Mouse (Mus musculus): ENCODE data around the gene Lcn6.
"Not testable (repeated sequence)": the region's sequence is repeated elsewhere in the genome, so short reads cannot be mapped to it uniquely, and the experiment has no call there.

Gene Lcn6

GRCm38 (mm10) chr2:25676486-25676885, at the start of gene Lcn6:
TSS of gene Lcn6 (plus strand) at chr2:25676786.
- no peak for DNase-seq (ENCODE audit: low spot score)

DNA sequence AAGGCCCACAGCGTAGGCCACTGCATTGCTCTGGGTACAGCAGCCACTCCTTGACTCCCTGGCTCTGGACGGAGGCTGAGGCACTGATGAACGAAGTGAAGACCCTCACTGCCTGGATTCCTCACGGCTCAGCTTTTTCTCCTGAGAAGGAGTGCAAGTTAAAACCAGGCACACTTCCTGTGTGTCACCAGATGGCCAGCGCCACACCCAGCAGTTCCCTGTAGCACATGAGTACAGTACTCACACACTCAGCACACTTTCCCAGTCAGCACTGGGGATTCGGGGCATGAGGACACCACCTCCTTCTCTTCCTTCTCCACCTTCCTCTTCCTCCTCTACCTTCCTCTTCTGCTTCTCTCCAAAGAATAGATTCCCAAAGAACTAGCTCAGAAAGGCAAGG, 48.8 kb upstream of the Lcn6 start, which contains the start of gene Fcna:
TSS of gene Fcna (minus strand) at position 220 of the 400 bp plus-strand sequence.
- no peak for DNase-seq (ENCODE audit: low spot score)

DNA sequence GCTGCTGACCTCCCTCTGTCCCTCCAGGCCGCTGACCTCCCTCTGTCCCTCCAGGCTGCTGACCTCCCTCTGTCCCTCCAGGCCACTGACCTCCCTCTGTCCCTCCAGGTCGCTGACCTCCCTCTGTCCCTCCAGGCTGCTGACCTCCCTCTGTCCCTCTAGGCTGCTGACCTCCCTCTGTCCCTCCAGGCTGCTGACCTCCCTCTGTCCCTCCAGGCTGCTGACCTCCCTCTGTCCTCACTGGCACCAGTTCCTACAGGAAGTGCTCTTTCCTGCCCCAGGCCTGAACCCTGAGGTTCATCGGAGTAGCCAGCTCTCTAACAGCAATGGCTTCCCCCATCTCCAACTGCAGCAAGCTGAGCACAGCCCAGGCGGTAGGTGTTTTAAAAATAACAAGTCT, 47.8 kb upstream of the Lcn6 start:
- DNase-seq (ENCODE audit: low spot score) = no peak

DNA sequence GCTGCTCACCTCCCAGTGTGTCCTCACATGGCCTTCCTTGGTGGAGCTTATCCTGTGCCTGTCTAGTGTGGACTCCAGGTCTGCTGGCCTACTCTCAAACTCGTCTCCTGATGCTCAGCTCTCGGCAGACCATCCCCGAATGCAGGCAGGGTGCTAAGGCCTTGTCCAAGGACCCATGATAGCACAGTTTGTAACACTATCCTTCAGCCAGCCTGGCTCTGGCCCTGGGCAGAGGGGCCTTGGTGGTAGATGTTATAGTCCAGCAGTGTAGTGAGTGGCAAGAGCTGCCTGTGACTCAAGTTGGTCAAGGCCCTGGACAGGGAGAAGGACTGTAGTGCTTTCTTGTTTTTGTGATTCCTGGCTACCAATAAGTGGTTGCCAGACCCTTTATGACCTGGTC, 43.0 kb upstream of the Lcn6 start:
- no peak for DNase-seq (ENCODE audit: low spot score)

GRCm38 (mm10) chr2:25634046-25634445, 42.5 kb upstream of the Lcn6 start:
- DNase-seq (ENCODE audit: low spot score) = no peak

DNA sequence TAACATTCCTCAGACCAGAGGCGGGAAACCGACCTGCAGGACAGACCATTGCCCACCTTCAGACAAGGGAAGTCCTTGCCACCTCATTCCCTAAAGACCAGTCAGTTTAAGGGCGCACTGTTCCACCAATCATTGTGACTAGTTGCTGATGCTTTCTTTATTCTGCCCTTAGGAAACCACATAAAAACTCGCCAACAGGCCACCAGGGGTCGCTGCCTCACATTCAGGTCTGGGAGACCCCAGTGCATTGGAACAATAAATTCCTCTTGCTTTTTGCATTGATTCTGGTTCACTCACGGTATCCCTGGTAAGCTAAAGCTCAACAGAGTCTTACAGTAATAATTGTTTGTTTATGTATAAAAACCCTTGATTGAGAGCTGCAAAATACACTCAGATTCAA, 36.7 kb upstream of the Lcn6 start:
- DNase-seq (ENCODE audit: low spot score) = no peak

DNA sequence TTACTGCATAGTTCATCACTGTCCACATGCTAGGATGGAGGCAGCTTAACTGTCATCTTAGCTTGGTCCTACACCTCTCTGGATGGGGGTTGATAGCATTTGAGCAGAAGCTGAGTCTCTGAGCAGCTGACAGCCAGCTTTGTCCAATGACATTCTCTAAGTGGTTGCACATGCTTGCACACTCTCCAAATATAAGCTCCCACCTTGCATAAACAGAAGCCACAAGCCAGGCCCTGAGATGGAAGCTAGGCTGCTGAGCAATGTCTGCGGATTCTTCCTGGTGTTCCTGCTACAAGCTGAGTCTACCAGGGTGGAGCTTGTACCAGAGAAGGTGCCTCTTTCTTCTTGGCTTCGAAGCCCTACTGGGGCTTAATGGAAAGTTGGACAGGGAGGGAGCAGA, 23.7 kb upstream of the Lcn6 start, which contains the start of gene Lcn8:
TSS of gene Lcn8 (plus strand) at position 219 of the 400 bp plus-strand sequence.
- DNase-seq (ENCODE audit: low spot score) = no peak

DNA sequence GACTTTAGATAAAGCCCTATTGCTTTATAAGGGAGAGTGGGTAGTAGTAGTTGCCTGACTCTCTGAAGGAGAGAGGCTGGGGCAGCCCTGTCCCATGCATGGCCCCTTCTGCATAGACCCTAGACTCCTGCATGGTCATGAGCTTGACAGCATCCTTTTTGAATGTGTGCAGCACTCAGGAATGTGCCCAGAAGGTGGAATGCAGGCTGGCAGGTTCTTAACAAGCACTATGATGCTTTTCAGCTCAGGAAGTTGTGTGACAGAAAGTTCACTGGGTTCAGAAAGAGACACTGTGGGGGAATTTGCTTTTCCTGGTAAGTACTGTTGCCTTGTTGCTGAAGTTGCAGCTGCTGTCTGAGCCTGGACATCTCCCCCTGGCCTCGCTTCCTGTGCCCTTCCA, 22.1 kb upstream of the Lcn6 start:
- DNase-seq (ENCODE audit: low spot score) = no peak

GRCm38 (mm10) chr2:25656691-25657090, 19.9 kb upstream of the Lcn6 start:
- no peak for DNase-seq (ENCODE audit: low spot score)

GRCm38 (mm10) chr2:25657246-25657645, 19.3 kb upstream of the Lcn6 start:
- no peak for DNase-seq (ENCODE audit: low spot score)

DNA sequence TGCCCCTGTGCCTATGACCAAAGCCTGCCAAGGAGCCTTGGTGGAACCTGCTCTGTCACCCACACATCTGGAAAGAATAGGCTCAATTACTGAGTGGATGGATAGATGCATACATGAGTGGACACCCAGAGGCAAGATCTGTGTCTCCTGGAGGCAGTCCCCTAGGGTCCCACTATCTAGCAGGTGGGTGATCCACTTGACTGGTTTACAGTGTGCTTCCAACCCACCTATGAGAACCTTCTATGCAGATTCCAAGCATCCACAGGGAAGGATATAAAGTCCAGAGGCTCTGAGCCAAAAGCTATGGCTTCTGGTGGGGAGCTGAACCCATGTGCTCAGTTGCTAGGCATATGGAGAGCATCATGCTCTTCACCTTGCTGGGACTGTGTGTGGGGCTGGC, 18.9 kb upstream of the Lcn6 start, which contains the start of gene Lcn5:
TSS of gene Lcn5 (plus strand) at position 301 of the 400 bp plus-strand sequence.
- DNase-seq (ENCODE audit: low spot score) = no peak

GRCm38 (mm10) chr2:25660279-25660678, 16.3 kb upstream of the Lcn6 start:
- no peak for DNase-seq (ENCODE audit: low spot score)

DNA sequence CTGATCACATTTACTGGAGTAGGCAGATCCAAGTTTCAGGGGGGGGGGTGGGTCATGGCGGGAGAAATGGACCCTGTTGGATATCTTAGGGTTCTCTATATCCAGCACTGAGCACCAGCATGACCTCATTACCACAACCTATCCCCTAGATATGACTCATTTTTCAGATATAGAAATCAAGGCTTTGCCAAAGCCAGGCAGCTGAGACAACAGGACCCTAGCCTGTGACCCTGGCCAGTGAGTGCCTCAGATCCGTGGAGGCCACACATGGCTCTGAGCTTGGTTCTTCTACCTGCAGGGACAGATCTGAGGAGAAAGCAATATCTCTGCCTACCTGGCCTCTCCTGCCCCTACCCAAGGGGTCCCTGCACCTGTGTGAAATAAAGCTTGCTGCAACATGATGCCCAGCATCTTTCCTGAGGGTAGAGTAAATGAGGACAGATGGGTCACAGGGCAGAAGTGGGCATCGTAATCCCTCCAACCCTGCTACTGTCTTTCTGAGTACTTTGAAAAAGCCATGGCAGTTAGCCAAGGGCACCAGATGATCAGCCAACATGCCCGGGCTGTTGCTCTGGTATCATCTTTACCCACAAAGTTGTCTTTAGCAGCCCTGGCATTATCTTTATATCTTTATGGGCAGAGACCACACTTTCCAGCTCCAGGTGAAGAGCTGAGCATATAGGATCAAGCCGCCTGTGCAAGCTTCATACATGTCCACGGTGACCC, 15.2 kb upstream of the Lcn6 start:
- DNase-seq (ENCODE audit: low spot score) = no peak

GRCm38 (mm10) chr2:25663511-25663910, 13.1 kb upstream of the Lcn6 start:
- no peak for DNase-seq (ENCODE audit: low spot score)

- no peak for DNase-seq (ENCODE audit: low spot score)
These were observed 12.5 kb upstream of the Lcn6 start for GRCm38 (mm10) chr2:25664125-25664524.

DNA sequence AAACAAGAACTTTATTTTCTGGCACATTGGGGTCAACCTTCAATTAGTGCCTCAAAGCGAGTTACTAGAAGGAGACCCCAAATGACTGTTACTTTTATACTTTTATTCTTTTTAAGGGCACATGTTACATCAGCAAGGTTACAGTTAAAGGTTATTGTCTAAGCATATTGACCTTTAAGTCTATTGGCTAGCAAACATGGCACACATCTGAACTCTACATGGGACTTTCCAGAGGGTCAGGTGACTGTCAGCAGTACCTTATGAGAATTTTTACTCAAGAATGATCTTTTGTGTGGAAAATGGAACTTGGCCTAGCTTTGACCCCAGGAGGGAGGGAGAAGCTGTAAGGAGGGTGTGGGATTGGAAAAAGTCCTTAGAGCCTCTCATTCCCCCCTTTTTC, 10.1 kb upstream of the Lcn6 start:
- no peak for DNase-seq (ENCODE audit: low spot score)

- no peak for DNase-seq (ENCODE audit: low spot score)
These were observed 3.0 kb downstream of the Lcn6 start for GRCm38 (mm10) chr2:25679559-25679958.

DNA sequence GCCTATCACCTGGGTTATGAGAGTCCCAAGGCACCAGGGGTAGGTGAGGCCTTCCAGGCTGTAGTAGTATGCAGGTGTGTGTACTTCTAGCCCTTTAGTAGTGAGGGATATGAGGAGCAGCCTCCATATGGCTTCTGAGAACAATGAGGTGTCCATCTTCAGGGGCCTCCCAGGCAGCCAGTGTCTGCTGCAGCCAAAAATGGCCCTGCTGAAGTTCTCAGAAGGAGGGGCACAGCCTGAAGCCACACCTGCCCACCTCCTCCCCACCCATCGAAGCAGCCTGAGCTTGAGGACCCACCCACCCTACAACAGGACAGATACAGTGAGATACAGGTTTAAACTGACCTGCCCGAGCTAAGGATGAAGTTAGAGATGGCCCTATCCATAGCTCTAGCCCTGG, 5.8 kb downstream of the Lcn6 start, which contains the start of gene Lcn10:
TSS of gene Lcn10 (plus strand) at position 301 of the 400 bp plus-strand sequence.
- DNase-seq (ENCODE audit: low spot score) = no peak

DNA sequence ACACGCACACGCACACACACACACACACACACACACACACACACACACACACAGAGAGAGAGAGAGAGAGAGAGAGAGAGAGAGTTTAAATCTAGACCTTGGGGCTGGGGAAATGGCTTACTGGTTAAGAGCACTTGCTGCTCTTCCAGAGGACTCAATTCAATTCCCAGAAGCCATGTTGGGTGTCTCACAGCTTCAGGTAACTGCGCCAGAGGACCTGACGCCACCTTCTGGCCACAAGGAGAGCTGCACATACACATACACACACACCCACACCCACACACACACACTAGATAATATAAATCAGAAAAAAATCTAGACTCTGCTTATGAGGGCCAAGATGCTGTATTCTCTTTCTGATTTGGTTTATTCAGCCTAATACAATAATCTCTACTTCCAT, 10.4 kb downstream of the Lcn6 start:
- DNase-seq (ENCODE audit: low spot score) = no peak

DNA sequence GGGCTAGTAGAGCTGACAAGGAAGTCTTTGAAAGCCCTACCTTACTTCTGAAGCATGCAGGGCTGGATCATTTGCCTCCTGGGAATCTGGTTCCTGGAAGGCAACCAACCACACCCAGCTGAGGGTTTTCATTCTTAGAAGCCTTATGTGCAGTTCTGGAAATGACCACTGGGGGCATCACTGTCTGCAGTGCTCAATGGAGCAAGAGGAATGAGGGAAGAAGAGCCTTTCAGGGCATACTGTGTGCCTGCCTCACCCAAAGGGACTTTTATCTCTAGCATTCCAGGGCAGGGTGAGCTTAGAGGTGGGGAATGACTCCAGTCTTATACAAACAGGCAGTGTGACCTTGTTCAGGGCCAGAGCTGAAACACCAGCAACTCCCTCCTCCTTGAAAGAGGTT, 18.0 kb downstream of the Lcn6 start:
- DNase-seq (ENCODE audit: low spot score) = peak; percentile 14

DNA sequence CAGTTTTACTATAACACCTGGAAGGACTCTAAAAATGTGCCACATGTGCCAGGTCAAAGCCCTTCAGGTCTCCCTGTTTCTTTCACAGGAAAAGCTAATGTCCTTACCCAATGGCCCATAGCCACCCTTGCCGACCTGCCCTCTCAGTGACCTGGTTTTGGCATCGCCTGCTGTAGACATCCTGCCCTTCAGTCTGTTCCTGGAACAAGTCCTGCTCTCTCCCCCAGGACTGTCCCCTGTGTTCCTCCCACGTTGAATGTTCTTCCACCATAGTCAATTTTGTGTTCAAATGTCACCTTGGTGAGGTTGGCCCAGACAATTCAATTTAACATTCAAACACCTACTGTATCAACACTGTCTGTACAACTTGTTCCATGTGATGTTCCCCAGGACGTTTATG, 20.4 kb downstream of the Lcn6 start:
- DNase-seq (ENCODE audit: low spot score) = no peak

GRCm38 (mm10) chr2:25698696-25699095, 22.1 kb downstream of the Lcn6 start:
- DNase-seq (ENCODE audit: low spot score) = no peak

DNA sequence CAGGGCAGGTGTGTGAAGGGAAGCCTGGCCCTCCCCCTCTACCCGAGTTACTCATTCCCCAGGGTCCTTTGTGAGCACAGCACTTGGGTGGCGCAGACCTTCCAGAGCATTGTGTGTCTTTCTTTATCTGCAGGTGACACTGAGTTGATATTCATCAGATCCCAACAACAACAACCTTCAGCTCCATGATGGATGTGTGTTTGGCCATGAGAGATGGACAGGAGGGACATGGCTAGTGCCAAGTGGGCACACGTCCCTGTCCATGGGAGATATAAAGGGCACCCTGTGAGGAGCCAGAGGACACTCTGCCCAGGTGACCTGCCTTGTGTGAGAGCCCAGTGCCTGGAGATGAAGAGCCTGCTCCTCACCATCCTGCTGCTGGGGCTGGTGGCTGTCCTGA, 23.2 kb downstream of the Lcn6 start, which contains the start of gene Obp2a:
TSS of gene Obp2a (plus strand) at position 301 of the 400 bp plus-strand sequence.
- DNase-seq (ENCODE audit: low spot score) = not testable (repeated sequence)

- no peak for DNase-seq (ENCODE audit: low spot score)
These were observed 24.4 kb downstream of the Lcn6 start for GRCm38 (mm10) chr2:25701001-25701400.
